Mouse (Mus musculus): ENCODE measurements around the gene Ybx2. TPM values are rescaled to one million over a fixed set of nuclear protein-coding genes. Genes with fewer than 3 reads are reported as not detected.
A peak's percentile ranks its signal among the peaks of the same experiment; 100 is the strongest.
"Not testable (repeated sequence)": the region's sequence is repeated elsewhere in the genome, so short reads cannot be mapped to it uniquely, and the experiment has no call there.

Ybx2 gene
- total and polyA plus RNA-seq, 2 experiments: not detected

GRCm38 (mm10) chr11:69948066-69948762, 12.6 kb downstream of the Ybx2 start, which contains the start of gene Slc2a4:
Slc2a4 (minus strand) TSS chr11:69948188.
- no peaks in the 10 kb centered on the region for H3K27me3 ChIP-seq (ENCODE audit: control insufficient read depth, insufficient read depth, low read length)
- no peak within 1 kb of the TSS; the same call in 1 of the 2 replicates for H3K9ac ChIP-seq (ENCODE audit: low read depth, low read length)
- peak within 1 kb of the TSS; percentile 49; the same call in 1 of the 2 replicates for H3K4me3 ChIP-seq (ENCODE audit: insufficient read depth, low read depth, low read length)
- no peaks in the 10 kb centered on the region for H3K36me3 ChIP-seq (ENCODE audit: control insufficient read depth, insufficient read depth, low read length)
- no peak within 1 kb of the TSS; the same call in 1 of the 2 replicates for H3K27ac ChIP-seq (replicated peaks; ENCODE audit: insufficient read depth, low read depth, low read length)
- WGBS: 1% methylated on average over 34 of the region's 34 CpGs
- H3K79me2 ChIP-seq (ENCODE audit: control insufficient read depth, insufficient read depth, low read length): no peaks in the 10 kb centered on the region
- DNase-seq (ENCODE audit: extremely low read depth, low read depth, low spot score): peak; percentile 63
- H3K4me1 ChIP-seq (ENCODE audit: control insufficient read depth, insufficient read depth, low read length): peaks cover 3% of the 10 kb centered on the region; the same call in 1 of the 2 replicates
- no peak for TF ChIP-seq CTCF (IDR thresholded peaks at IDR 0.05; ENCODE audit: low read depth, low read length)
- no peak for TF ChIP-seq POLR2A (IDR thresholded peaks at IDR 0.05; ENCODE audit: extremely low read depth, insufficient read depth, low read length)

DNA sequence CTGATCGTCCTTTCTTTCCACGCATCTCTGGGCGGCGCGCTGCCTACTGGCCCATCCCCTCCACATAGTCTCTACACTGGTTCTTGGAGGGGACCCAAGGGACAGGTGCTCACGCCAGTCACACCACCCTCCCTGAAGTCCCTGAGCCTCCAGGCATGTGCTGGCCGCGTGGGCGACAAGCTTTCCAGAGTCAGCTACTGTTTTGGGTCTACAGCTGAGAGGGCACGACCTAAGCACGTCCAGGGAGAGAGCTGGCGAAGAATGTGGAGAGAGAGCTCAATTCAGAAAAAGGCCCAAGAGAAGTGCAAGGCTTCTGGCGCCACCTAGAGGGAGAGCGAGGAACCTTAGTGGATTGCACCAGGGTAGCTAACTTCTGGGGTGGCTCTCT, 13.2 kb downstream of the Ybx2 start:
- Histone ChIP-seq H3K27ac (replicated peaks; ENCODE audit: insufficient read depth, low read depth, low read length) (no peak overlapping the region; the same call in 1 of the 2 replicates), H3K36me3 (ENCODE audit: control insufficient read depth, insufficient read depth, low read length) (no peaks in the 10 kb centered on the region), H3K4me1 (ENCODE audit: control insufficient read depth, insufficient read depth, low read length) (peaks cover 3% of the 10 kb centered on the region; the same call in 1 of the 2 replicates), H3K9ac (ENCODE audit: low read depth, low read length) (no peak overlapping the region), H3K27me3 (ENCODE audit: control insufficient read depth, insufficient read depth, low read length) (no peaks in the 10 kb centered on the region), H3K79me2 (ENCODE audit: control insufficient read depth, insufficient read depth, low read length) (no peaks in the 10 kb centered on the region), H3K4me3 (ENCODE audit: insufficient read depth, low read depth, low read length) (peak overlapping the region; percentile 31; the same call in 1 of the 2 replicates)
- TF ChIP-seq CTCF (IDR thresholded peaks at IDR 0.05; ENCODE audit: low read depth, low read length) (peak; percentile 87), POLR2A (IDR thresholded peaks at IDR 0.05; ENCODE audit: extremely low read depth, insufficient read depth, low read length) (no peak)
- under 1% methylated on average over 14 of the region's 14 CpGs for WGBS
- peak; percentile 76 for DNase-seq (ENCODE audit: extremely low read depth, low read depth, low spot score)

DNA sequence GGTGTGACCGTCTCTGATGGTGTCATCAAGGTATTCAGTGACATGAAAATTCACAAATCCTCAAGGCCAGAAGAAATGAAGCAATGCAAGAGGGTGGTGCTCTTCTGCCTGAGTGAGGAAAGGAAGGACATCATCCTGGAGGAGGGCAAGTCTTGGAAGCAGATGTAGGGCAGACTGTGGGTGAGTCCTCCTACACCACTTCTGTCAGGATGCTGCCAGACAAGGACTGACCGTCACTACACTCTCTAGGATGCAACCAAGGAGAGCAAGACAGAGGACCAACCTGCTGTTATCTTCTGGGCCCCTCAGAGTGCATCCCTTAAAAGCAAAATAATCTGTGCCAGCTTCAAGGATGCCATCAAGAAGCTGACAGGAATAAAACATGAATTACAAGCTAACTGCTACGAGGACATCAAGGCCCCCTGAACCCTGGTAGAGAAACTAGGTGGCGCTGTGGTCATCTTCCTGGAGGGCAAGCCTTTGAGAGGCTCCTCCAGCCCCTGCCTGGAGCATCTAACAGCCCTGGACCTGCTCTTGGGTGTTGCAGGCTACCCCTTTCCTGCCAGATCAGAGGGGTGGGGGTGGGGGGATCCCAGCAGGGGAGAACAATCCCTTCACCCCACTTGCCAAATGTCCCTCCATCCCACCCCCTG, 15.3 kb downstream of the Ybx2 start:
- DNase-seq (ENCODE audit: extremely low read depth, low read depth, low spot score): no peak
- no peaks in the 10 kb centered on the region for H3K27me3 ChIP-seq (ENCODE audit: control insufficient read depth, insufficient read depth, low read length)
- H3K79me2 ChIP-seq (ENCODE audit: control insufficient read depth, insufficient read depth, low read length): no peaks in the 10 kb centered on the region
- TF ChIP-seq CTCF (IDR thresholded peaks at IDR 0.05; ENCODE audit: low read depth, low read length) (peak; percentile 30; the same call in 1 of the 2 replicates), POLR2A (IDR thresholded peaks at IDR 0.05; ENCODE audit: extremely low read depth, insufficient read depth, low read length) (no peak)
- no peak overlapping the region for H3K27ac ChIP-seq (replicated peaks; ENCODE audit: insufficient read depth, low read depth, low read length)
- no peak overlapping the region for H3K9ac ChIP-seq (ENCODE audit: low read depth, low read length)
- no peak overlapping the region for H3K4me3 ChIP-seq (ENCODE audit: insufficient read depth, low read depth, low read length)
- WGBS: 58% methylated on average over 4 of the region's 4 CpGs
- no peaks in the 10 kb centered on the region for H3K36me3 ChIP-seq (ENCODE audit: control insufficient read depth, insufficient read depth, low read length)
- peaks cover 3% of the 10 kb centered on the region; the same call in 1 of the 2 replicates for H3K4me1 ChIP-seq (ENCODE audit: control insufficient read depth, insufficient read depth, low read length)

GRCm38 (mm10) chr11:69952274-69952673, 16.7 kb downstream of the Ybx2 start:
- peaks cover 3% of the 10 kb centered on the region; the same call in 1 of the 2 replicates for H3K4me1 ChIP-seq (ENCODE audit: control insufficient read depth, insufficient read depth, low read length)
- no peaks in the 10 kb centered on the region for H3K27me3 ChIP-seq (ENCODE audit: control insufficient read depth, insufficient read depth, low read length)
- H3K9ac ChIP-seq (ENCODE audit: low read depth, low read length): no peak overlapping the region
- DNase-seq (ENCODE audit: extremely low read depth, low read depth, low spot score): no peak
- H3K4me3 ChIP-seq (ENCODE audit: insufficient read depth, low read depth, low read length): no peak overlapping the region
- H3K36me3 ChIP-seq (ENCODE audit: control insufficient read depth, insufficient read depth, low read length): no peaks in the 10 kb centered on the region
- 27% methylated on average over 1 of the region's 1 CpGs for WGBS
- no peaks in the 10 kb centered on the region for H3K79me2 ChIP-seq (ENCODE audit: control insufficient read depth, insufficient read depth, low read length)
- TF ChIP-seq CTCF (IDR thresholded peaks at IDR 0.05; ENCODE audit: low read depth, low read length) (no peak), POLR2A (IDR thresholded peaks at IDR 0.05; ENCODE audit: extremely low read depth, insufficient read depth, low read length) (no peak)
- no peak overlapping the region for H3K27ac ChIP-seq (replicated peaks; ENCODE audit: insufficient read depth, low read depth, low read length)

GRCm38 (mm10) chr11:69953267-69953915, 17.8 kb downstream of the Ybx2 start:
- Histone ChIP-seq H3K4me3 (ENCODE audit: insufficient read depth, low read depth, low read length) (no peak overlapping the region), H3K36me3 (ENCODE audit: control insufficient read depth, insufficient read depth, low read length) (no peaks in the 10 kb centered on the region), H3K27me3 (ENCODE audit: control insufficient read depth, insufficient read depth, low read length) (no peaks in the 10 kb centered on the region), H3K79me2 (ENCODE audit: control insufficient read depth, insufficient read depth, low read length) (no peaks in the 10 kb centered on the region), H3K27ac (replicated peaks; ENCODE audit: insufficient read depth, low read depth, low read length) (no peak overlapping the region), H3K4me1 (ENCODE audit: control insufficient read depth, insufficient read depth, low read length) (peaks cover 3% of the 10 kb centered on the region; the same call in 1 of the 2 replicates), H3K9ac (ENCODE audit: low read depth, low read length) (no peak overlapping the region)
- DNase-seq (ENCODE audit: extremely low read depth, low read depth, low spot score): no peak
- WGBS: 46% methylated on average over 11 of the region's 11 CpGs
- TF ChIP-seq CTCF (IDR thresholded peaks at IDR 0.05; ENCODE audit: low read depth, low read length): no peak
- no peak for TF ChIP-seq POLR2A (IDR thresholded peaks at IDR 0.05; ENCODE audit: extremely low read depth, insufficient read depth, low read length)

- not testable (repeated sequence) for H3K79me2 ChIP-seq (ENCODE audit: control insufficient read depth, insufficient read depth, low read length); H3K4me3 ChIP-seq (ENCODE audit: insufficient read depth, low read depth, low read length); H3K27me3 ChIP-seq (ENCODE audit: control insufficient read depth, insufficient read depth, low read length); H3K4me1 ChIP-seq (ENCODE audit: control insufficient read depth, insufficient read depth, low read length); H3K36me3 ChIP-seq (ENCODE audit: control insufficient read depth, insufficient read depth, low read length); DNase-seq (ENCODE audit: extremely low read depth, low read depth, low spot score); H3K9ac ChIP-seq (ENCODE audit: low read depth, low read length); H3K27ac ChIP-seq (replicated peaks; ENCODE audit: insufficient read depth, low read depth, low read length)
- WGBS: 84% methylated on average over 4 of the region's 4 CpGs
These were observed 20.0 kb downstream of the Ybx2 start for GRCm38 (mm10) chr11:69955618-69956017.

All from liver, adult 2 months (tissue).